Mouse (Mus musculus) heart, postnatal 10 days (tissue): ENCODE data around the gene Mcu. TPM values are rescaled to one million over a fixed set of nuclear protein-coding genes. Genes with fewer than 3 reads are reported as not detected.

Source experiments
- DNase-seq, 2 experiments: peaks; one replicate each; pipeline ENCODE4 v3.0.0; 2021
- intact Hi-C: fragments of 180-260 bp; cut with DNase I; formaldehyde crosslinking; loops from one replicate; pipeline ENCODE4 v1.15.1; 2025
- total RNA-seq, 2 experiments: library from RNA; stranded (reverse); gene quantifications; 2 replicates each; pipeline ENCODE4 v1.2.3; 2021

Gene Mcu
- total RNA-seq, 2 experiments from 2014 or later, result 23.9 to 24.3 TPM

- no peak for DNase-seq
- intact Hi-C loops, result no loop called here
Measured at GRCm38 (mm10) chr10:59540596-59540995, 75.9 kb downstream of the Mcu start.

- intact Hi-C loops, result no loop called here
- no peak for DNase-seq
Measured at GRCm38 (mm10) chr10:59540081-59540480, 76.4 kb downstream of the Mcu start.

GRCm38 (mm10) chr10:59539533-59539875 lies 77.0 kb downstream of the Mcu start:
- peak; percentile 63 to 67 for DNase-seq
- intact Hi-C loops, result no loop called here

GRCm38 (mm10) chr10:59538767-59539532 lies 77.5 kb downstream of the Mcu start:
- peak in 1 of 2 experiments; percentile 13 for DNase-seq
- intact Hi-C loops, result no loop called here

- DNase-seq, result no peak
- intact Hi-C loops, result no loop called here
Measured at GRCm38 (mm10) chr10:59538063-59538462, 78.4 kb downstream of the Mcu start.

GRCm38 (mm10) chr10:59537579-59537978 lies 78.9 kb downstream of the Mcu start:
- intact Hi-C loops, result no loop called here
- no peak for DNase-seq

- intact Hi-C loops, result no loop called here
- no peak for DNase-seq
Measured at GRCm38 (mm10) chr10:59532256-59532655, 84.2 kb downstream of the Mcu start.

- DNase-seq, result no peak
- intact Hi-C loops, result no loop called here
Measured at GRCm38 (mm10) chr10:59527819-59528218, 88.7 kb downstream of the Mcu start.

GRCm38 (mm10) chr10:59527311-59527710 lies 89.2 kb downstream of the Mcu start:
- DNase-seq, result no peak
- intact Hi-C loops, result no loop called here

GRCm38 (mm10) chr10:59524675-59525074 lies 91.8 kb downstream of the Mcu start:
- no peak for DNase-seq
- intact Hi-C loops, result no loop called here

- intact Hi-C loops, result no loop called here
Measured at GRCm38 (mm10) chr10:59523826-59524331, 92.6 kb downstream of the Mcu start.

GRCm38 (mm10) chr10:59520701-59521100 lies 95.8 kb downstream of the Mcu start:
- intact Hi-C loops, result no loop called here
- DNase-seq, result no peak

More at GRCm38 (mm10) chr10:59523826-59524331, 92.6 kb downstream of the Mcu start:
- DNase-seq, result peak; percentile 35

GRCm38 (mm10) chr10:59519411-59519810 lies 97.1 kb downstream of the Mcu start:
- intact Hi-C loops, result no loop called here
- DNase-seq, result no peak

- DNase-seq, result no peak
- intact Hi-C loops, result no loop called here
Measured at GRCm38 (mm10) chr10:59517201-59517600, 99.3 kb downstream of the Mcu start.

GRCm38 (mm10) chr10:59514739-59515464 lies 101.6 kb downstream of the Mcu start:
- no peak for DNase-seq
- intact Hi-C loops, result no loop called here

GRCm38 (mm10) chr10:59512173-59512572 lies 104.3 kb downstream of the Mcu start:
- intact Hi-C loops, result no loop called here
- no peak for DNase-seq

GRCm38 (mm10) chr10:59511427-59511963 lies 105.0 kb downstream of the Mcu start:
- DNase-seq, result no peak
- intact Hi-C loops, result no loop called here

- intact Hi-C loops, result no loop called here
- DNase-seq, result peak in 1 of 2 experiments; percentile 30
Measured at GRCm38 (mm10) chr10:59510713-59511426, 105.6 kb downstream of the Mcu start.

- intact Hi-C loops, result no loop called here
- no peak for DNase-seq
Measured at GRCm38 (mm10) chr10:59509197-59509596, 107.3 kb downstream of the Mcu start.

- no peak for DNase-seq
- intact Hi-C loops, result no loop called here
Measured at GRCm38 (mm10) chr10:59506711-59507110, 109.8 kb downstream of the Mcu start.

- intact Hi-C loops, result no loop called here
- peak in 1 of 2 experiments; percentile 57 for DNase-seq
Measured at GRCm38 (mm10) chr10:59504291-59504690, 112.2 kb downstream of the Mcu start.
